Mouse (Mus musculus) frontal cortex, postnatal 25 days (tissue): ENCODE measurements around the gene Josd1.

Experiments
- DNase-seq, 2 experiments: peaks; one replicate each; pipeline ENCODE4 v3.0.0; 2022; ENCODE audit warnings: low spot score in 2 of 2

The Josd1 gene

DNA sequence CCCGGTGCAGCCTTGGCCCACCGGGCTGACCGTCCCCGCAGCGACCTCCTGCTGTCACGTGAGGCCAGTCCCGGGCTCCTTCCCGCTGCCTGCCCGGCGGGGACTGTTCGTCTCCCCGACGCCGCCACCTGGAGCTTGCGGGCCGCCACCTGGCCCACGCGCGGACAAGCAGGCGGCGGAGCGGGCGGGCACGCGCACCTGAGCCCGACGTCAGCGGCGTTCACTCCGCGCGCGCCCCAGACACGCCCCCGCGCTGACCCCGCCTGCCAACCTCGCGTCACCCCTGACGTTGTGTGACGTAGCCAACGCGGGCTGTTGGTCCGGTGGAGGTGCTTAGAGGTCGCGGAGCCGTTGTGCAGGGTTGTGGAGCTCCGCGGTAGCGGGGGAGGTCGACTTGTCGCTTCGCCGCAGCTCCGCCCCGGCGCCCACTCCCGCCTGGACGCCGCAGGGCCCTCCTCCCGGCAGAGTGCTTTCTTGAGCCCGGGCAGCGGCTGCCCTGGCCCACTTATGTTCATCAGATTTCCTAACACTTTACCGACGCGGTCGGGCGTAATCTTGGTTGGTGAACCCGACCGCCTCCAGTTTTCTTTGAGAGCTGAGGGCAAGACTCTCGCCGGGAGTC, at the start of gene Josd1:
TSS of gene Josd1 (minus strand) at position 274 of the 622 bp plus-strand sequence.
- peak; percentile 93 to 94 for DNase-seq

DNA sequence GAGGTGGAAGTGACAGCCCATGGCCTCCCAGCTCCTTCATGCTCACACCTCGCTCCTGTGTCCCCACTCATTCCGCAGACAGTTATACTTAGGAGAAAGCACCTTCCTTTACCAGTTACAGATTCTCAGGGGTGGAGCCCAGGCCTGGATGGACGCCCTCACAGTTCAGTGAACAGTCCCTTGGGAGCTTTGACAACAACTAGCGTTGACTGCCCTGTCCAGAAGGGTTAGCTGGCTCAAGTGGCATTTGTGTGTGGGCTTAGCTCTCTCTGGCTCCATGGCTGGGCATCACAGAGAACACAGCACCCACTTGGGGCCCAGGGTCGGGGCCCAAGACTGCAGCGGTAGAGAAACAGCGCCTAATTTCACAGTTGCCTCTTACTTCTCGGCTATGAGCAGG, 46.6 kb upstream of the Josd1 start:
- DNase-seq = no peak

DNA sequence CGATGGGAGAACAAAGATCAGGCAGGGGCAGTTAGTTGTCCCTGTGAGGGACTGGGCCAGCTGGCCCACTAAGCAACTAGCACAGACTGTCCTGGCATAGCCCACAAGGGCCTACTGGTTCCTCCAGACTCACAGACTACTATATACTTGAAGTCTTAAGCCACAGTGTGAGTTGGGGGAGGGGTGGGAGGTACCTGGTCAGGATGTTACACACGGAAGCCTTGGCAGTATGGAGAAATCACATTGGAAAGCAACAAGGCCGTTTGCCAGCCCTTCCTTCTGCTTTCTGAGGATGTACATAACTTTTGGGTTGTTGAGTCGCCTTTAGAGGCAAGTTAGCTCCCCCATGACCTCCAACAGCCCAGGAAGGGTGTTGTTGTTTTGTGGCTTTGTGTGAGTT, 45.9 kb upstream of the Josd1 start:
- DNase-seq = no peak

DNA sequence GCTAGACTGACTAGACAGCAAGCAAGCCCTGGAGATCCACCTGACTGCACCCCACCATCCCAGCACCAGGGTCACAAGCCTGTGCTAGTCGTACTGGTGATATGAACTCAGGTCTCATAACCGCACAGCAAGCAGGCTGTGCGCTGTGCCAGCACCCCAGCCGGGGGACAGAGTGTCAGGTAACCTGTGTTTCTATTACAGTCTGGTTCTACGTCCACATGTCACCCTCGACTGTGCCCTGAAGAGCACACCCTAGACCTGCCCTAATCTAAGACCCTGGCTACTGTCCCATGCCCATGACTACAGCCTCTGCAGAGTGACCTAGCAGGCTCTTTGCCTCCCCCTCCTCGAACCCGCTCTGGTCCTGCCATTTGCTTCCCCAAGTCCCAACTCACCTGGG, 45.5 kb upstream of the Josd1 start:
- DNase-seq = no peak

DNA sequence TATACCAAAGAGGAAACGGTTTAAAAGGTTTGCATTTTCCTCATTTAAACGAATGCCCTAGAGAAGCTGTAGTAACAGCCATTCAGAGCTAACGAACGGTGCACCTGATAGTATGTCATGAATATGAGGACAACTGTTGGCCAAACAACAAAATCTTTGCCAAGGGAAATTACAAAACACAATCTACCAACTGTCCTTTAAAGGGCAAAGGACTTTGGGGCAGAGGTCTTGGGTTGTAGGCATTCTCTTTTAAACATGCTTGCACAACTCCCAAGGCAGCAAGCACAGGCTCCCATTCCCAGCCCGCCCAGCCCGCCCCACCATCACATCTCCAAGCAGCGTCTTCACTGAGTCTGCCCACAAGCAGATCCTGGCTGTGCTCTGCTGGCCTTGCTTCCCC, 43.8 kb upstream of the Josd1 start:
- no peak for DNase-seq

DNA sequence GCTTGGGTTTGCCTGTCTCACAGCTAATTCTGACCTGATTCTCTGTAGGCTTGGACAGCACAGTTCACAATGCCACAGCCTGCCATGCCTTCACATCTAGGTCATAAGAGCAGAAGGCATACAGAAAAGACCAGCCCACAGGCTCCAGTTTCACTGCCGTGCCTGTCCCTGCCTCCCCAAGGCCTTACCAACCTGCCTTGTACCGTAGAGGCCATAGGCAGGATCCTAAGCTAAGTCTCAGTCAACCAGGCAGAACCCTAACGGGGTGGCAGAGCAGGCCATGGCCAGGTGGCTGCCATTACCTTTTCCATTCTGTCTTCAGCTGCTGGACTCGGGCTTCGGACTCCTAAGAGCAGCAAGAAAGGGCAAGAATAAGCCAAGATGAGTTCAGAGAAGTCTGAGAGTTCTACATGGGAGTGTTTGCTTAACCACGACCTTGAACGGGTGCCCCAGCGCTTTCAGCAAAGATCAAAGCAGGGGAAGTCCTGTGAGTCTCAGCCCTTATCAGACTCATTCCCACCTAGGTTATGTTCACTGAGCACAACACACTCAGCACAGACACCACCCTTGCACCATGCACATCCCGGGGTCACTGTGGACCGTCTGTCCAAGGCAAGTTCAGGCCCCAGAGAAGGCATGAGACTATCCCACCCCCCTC, 41.1 kb upstream of the Josd1 start:
- DNase-seq = no peak

DNA sequence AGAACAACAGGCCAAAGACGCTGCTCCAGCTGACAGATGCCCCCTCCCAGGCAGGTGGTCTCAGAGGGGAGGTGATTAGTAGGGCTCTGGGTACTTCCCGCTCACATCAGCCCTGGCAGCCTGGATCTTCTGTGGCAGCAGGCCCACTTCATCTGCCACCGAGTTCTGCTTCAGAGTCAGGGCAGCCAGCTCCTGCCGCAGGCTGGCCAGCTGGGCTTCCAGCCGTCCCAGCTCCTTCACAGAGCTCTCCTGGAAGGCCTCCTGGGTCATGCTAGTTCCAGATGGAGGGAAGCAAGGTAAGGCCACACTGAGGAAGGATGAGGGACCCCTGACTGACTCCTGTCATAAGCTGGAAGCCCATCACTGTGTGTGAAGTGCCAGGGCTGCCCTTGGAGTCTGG, 40.6 kb upstream of the Josd1 start:
- no peak for DNase-seq

DNA sequence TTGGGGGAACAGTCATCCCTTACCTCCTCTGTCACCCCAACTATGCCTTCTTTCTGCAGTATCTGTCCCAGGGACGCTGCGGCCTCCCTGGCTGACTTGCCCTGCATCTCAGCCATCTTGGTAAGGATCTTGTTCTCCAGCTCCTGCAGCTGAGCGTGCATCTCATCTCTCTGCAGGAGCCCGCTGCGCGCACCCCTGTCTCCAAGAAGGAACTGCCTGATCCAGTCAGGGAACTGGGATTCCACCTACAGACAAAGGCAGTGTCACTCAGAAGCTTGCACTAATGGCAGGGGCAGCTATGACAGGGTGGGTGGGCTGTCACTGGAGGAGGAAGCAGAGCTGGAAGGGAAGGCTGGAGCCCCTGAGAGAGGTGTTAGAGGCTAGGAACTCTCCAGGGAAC, 40.1 kb upstream of the Josd1 start:
- DNase-seq = no peak

DNA sequence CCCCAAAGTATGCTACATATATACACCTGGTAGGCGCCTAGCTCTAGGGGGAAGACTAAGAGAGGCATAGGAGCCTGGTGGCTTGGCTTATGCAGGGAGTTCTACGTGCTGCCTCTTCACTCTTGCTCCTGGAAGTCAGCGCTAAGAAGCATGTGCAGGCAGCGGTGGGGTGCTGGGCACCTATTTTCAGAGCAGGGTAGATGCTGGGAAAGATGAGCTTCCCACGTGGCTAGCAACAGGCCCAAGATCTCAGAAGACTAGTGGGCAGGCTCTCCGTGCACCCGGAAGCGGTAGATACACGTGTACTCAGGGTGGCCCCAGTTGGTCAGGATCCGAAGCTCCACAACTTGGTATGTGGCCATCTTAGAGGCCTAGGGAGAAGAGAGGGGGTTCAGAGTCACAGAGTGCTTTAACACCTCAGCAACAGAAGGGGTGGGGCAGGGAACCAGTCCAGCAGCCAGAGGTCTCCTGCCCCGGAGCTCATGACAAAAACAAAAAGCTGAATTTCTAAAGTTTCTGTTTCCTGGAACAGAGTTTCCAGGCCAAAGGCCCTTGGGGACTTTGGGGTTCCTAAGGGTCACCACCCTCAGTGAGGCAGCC, 37.6 kb upstream of the Josd1 start:
- DNase-seq = no peak

DNA sequence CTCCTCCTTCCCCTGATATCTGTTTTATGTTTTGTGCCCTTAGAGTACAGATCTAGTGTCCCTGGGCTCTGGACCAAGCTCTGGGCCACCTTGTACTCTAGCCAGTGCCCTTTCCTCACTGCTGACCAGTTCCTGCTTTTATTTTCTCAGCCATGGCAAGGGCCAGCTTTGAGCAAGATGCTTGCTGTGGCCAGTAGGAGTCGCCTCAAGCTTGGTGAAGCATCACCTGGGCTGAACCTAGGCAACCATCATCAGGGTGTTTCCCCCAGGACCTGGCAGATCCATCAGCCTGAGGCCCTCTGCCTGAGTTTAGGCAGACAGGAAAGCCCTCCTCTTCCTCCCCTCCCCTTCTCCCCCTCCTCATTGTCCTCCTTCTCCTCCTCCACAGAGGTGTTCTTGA, 35.7 kb upstream of the Josd1 start:
- no peak for DNase-seq

DNA sequence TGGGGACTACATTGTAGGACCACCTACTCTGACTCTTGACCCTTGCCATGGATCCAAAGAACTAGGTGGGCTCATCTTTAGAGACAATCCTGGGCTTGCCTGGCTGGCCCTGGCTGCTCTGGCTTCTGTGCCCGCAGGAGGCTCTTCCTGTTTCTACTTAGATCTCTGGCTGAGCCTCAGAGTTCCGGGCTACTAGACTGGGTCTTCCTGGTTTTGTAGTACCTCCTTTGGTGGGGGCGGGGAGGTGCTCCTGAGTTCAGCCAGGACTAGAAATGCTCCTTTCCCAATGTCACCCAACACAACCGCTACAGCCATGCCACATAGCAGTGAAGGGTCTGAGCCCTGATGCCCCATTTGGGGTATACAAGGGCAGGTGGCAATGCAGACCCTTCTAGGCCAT, 33.1 kb upstream of the Josd1 start:
- no peak for DNase-seq

DNA sequence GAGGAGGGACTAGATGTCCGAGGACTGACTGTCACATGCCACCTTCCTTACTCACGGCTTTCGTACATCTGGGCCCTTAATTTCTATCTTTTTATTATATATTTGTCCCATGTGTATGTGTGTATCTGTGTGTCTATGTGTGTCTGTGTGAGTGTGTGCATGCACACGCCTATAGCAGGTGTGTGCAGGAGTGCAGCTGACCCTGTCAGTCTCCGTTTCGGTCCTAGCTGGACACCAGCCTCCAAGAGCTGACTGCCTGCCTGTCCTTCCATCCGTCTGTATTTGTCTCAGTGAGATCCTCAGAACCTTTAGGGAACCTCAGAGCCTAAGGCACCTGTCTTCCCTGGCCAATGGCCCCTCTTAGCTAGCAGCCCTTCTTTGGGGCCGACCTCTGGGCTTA, 32.5 kb upstream of the Josd1 start:
- no peak for DNase-seq

DNA sequence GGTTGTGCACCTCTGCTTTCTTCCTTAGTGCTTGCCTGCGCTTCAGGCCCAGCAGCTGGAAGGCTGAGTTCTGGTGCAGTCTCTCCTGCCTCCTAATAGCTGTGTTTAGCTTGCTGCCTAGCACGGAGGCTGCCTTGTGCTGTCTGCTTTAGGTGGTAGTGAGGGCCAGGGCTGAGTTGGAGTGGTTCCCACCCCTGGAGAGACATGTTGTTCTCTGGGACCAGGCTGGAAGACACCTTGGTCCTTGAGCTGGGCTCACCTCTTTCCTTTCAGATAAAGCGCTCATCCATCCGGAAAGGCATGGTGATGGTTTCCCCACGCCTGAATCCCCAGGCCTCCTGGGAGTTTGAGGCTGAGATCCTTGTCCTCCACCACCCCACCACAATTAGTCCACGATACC, 29.0 kb upstream of the Josd1 start:
- DNase-seq = no peak

DNA sequence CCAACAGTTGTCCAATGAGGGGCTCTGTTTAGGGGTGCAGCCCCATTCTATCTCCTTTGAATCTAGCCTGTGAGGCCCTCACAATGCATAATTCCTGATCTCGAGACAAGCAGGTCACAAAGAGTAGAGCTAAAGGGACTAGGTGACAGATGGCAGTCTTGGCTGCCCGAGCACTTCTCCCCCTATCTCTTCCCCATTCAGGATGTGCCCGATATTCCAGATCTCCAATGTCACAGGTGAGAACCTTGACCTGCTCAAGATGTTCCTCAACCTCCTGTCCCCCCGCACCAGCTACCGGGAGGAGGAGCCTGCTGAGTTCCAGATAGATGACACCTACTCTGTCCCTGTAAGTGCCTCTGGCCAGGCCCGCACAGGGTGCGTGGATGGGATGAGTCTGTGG, 27.9 kb upstream of the Josd1 start:
- DNase-seq = no peak

DNA sequence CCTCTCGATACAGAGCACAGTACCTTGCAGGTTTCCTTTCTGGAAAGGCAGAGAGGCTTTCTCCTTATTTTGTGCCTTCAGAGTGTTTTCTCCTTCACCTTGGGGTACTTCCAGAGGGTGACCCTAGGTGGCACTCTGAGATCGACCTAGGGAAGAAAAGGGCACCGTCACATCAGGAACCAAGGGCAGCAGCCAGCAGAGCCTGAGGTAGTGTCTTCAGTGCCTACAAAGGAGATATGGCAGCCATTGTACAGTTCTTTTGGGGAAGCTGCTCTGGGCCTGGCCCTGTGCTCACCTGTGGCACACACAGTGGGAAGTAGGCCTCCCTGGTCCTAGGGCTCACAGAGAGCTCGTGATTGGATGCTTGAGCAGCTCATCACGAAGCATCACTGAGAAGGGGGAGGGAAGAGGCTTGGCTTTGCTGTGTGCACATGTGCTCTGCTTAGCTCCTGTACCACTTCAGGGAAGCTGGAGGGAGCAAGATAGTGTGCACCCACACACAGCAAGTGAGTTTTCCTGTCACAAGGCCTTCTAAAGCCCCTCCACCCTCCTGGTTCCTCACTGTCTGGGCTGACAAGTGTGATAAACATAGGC, 20.6 kb upstream of the Josd1 start:
- no peak for DNase-seq

DNA sequence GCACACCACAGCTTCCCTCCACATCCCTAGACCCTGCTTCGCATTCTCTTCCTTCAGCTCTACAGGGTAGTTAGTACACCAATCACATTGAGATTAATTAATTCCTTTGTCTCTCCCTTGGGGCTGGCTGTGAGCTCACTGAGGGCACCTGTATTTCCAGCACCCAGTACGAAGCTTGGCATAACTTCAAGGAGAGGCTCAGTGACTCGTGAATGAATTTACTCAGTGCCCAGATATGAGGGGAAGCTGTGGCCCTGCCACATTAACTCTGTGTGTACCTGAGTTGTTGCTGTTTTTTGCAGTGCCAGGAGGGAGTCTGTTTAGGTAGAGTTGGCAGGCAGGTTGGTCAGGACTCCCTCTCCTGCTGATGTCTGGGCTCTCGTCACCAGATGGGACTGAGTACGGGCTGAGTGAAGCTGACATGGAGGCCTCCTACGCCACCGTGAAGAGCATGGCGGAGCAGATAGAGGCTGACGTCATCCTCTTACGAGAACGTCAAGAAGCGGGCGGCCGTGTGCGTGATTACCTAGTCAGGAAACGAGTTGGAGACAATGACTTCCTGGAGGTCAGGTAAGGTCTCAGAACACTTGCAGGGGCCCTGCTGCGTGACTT, 19.0 kb upstream of the Josd1 start:
- DNase-seq = no peak

DNA sequence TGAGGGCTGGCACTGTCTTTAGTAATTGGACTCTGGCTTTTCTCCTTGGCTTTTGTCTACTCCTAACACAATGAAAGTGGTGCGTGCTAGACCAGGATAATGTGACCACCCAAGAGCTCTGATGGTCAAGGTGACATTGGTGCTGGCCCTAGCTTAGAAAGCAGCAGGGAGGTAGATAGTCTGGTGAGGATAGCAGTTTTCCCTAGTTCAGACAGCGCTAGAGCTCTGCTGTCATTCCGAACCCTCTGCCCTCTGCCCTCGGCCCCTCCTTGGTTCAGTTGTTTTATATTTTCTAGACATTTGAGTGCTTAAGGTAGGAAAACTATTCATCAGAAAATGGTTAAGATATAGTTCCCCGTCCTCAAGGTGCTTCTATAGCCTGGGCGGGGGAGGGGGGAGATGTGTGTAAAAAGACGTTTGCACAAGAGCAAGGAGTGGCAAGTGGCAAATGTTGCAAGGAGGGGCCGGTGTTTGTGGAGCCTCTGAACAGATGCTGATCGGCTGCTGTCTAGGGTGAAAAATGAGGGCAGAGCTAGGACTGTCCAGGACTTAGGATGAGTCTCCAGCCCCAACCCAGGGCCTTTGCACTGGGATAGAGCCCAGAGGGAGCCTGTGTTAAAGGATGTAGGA, 10.0 kb upstream of the Josd1 start:
- no peak for DNase-seq

DNA sequence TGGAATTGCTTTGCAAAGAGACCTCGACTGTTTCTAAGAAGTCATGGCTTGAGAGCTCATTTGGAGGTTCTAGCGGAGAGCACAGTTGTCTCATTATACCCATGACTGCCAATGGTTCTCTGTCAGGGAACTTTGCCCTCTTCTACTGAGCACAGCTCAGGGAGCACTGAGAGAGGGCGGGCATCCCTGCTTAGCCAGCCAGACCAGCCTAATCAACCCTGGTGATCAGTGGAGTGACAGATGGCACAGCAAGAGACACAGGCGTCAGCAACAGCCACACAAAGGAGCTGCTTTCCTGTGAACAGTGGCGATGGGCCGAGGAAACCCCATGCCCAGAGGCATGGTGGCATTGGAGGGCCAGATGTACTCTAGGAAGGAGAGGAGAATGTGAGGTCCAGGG, 9.3 kb upstream of the Josd1 start:
- no peak for DNase-seq

DNA sequence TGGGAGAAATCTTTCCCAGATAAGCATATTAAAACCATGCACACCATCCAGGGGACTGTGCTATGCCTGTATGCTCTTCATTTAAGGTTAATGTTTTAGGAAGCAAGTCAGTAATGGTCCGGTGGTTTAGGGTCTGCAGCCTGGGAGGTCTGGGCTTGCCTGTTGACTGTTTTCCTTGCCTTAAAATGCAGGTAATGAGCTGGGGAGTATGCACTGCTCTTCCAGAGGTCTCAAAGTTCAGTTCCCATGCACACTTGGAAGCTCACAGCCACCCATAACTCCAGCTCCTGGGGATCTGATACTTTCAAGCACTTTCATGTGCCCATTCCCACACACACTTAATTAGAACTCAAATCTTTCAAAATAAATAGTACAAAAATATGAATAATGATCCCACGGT, 8.8 kb upstream of the Josd1 start:
- no peak for DNase-seq

DNA sequence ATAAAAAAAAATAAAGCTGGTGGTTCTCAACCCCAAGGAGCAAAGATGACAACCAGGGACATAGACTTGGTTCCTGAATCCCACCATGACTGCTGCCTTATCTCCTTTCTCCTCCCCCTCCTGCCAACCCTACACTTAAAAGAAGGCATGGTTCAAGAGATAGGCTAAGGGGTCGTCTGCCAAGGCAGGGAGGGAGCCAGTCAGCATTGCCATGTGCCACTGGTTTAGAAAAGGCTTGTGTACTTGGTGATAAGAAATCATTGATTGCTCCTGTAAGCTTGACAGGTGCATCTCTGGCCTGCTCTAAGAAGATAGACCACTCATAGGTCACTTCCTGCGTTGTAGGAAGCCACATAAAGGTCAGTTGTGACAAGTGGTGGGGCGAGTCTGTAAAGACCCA, 7.8 kb upstream of the Josd1 start:
- DNase-seq = no peak

DNA sequence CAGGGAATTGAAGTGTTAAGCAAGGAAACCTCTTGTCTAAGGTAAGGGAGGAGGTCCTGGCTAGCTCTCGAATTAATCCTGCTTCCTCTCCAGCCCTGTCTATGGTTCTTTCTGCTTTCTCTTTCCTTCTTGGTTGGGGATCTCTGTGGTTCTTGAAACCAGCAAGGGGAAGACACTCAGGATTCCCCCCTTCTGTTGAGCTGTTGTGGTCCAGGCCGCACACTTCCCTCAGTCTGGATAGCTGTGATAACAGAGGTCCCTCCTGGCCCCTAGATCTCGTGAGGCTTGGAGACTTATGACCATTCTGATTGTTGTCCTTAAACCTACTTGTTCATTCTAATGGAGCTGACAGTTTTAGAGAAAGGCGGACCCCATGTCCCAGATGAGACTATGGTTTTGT, 6.8 kb upstream of the Josd1 start:
- DNase-seq = no peak

DNA sequence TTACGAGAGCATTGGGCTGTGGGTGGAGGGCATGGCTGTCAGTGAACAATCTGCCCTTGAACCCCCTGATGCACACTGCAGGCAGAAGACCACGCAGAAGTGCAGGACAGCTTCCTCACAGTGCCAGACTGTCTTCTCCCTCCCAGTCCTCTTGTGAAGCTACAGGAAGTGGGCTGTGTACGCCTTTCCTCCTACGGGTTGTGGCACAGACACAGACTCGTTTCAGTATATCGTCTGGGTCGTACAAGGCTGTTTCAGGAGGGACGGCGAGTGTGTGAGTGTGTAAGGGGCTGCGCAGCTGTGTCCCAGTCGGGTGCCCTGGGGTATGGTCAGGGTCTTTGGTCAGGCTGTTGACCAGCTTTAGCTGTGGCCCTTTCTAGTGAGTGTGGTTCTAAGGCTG, 6.0 kb upstream of the Josd1 start:
- no peak for DNase-seq
